Mouse (Mus musculus) embryo, embryonic 11 days (tissue): ENCODE data around the gene Sept4.

Experiments
- DNase-seq: peaks from one replicate; pipeline ENCODE4 v3.0.0-alpha.2; 2015

Sept4 gene

DNA sequence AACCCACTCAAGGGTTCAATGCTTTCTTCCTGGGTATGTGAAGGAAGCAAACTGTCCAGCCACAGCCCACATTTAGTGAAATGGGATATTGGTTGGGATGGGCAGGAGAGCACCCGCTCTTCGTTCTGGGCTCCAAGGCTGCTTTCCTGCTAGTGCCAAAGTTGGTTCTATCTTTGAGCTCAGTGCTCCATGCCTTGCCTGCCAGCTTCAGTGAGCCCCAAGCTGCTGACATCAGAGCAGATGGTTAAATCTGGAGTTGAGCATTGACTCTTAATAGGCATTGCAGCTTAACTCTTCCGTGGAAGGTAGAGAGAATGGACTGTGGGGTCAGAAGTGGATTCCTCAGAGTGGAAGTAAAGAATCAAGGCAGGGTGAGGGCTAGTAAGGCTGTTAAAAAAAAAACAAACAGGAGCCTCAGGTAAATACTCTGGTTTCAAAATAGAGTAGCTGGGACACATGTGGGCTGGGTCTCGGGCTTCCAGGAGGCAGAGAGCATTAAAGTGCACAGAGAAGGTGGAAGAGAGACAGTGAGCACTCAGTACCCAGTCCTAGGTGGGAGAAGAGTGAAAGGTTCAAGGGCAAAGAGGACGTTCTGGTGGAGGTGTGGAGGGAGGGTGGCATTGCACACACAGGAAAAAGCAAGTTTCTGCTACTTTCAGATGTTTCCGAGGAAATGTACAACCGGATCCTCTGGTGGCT is at the start of gene Sept4:
Sept4 (plus strand) TSS at position 649 of the 699 bp plus-strand sequence.
- DNase-seq, result no peak

DNA sequence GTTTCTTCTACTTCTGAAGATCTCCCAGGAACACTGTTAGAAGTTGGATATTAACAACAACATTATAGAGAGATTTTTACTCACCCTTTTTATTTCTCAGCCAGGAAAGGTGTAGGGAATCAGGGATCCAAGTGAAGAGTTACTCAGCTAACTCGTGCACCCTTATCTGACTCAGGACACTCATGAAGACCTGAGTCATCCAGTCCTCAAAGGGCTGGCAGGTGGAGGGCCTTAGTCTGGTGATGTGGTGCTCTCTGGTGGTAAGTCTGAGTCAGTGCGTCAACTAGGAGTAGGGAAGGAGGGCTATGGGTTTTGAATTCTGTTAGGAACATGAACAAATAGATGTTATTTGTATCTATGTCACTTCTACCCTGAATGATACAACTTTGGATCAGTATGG is 49.4 kb upstream of the Sept4 start:
- DNase-seq, result peak; percentile 55

DNA sequence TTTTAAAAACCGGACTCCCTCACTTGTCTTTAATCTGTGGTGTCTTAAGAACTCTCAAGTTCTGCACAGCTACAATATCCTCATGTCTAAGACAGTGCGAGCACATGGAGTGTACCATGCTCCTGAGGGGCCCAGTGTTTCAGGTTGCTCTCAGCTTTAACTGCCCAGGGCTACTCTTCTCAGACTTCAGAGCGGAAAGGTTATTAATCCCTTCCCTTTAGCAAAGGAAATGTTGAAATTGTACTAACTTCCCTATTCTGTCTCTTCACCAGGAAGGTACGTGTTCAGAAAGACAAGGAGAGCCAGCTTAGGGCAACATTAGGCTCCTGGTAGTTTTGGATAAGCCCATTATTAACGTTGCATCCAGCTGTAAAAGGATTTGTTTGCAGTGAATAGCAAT is 45.2 kb upstream of the Sept4 start:
- DNase-seq, result no peak

DNA sequence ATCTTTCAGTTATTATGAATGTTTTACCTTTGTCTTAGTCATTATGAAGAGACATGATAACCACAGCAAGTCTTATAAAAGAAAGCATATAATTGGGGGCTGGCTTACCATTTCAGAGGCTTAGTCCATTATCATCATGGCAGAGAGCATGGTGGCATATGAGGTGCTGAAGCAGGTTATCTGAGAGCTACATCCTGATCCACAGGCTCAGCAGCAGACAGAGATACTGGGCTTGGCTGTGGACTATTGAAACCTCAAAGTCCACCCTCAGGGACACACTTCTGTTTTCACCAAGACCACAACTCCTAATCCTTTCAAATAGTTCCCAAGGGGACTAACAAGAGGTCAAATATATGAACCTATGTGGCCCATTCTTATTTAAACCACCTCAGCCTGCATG is 44.7 kb upstream of the Sept4 start:
- no peak for DNase-seq

DNA sequence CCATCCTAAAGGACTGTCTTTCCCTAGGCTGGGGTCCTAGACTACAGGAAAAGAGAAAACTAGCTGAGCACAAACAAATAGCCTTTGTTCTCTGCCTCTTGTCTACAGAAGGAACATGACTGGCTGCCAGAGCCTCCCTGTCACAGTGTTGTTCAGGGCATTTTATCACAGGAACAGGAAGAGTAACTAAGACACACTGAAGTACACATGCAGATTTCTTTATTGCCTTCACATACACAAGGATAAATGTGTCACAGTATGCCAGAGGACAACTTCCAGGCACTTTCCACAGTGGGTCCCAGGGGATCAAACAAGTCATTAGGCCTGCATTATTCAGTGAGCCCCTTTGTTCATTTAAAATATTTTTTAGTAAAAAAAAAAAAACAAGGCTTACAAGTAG is 43.9 kb upstream of the Sept4 start:
- DNase-seq, result no peak

DNA sequence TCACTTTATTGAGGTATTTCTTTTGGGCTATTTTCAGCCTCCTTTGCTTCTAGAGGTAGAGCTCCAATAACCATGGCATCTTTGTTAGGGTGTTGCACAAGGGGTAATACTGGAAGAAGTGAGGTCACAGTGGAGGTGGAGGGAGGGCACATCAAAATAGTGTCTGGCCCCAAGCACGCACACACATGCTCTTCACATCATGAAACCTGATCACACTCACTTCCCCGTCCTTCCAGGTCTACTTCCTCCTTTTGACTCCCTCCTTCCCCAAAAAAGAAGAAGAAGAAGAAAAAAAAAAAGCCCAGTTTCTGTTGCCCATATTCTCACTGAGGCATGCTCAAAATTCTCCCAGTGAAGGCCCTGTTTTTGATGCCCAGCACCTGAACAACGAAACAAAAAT is 41.3 kb upstream of the Sept4 start:
- no peak for DNase-seq

DNA sequence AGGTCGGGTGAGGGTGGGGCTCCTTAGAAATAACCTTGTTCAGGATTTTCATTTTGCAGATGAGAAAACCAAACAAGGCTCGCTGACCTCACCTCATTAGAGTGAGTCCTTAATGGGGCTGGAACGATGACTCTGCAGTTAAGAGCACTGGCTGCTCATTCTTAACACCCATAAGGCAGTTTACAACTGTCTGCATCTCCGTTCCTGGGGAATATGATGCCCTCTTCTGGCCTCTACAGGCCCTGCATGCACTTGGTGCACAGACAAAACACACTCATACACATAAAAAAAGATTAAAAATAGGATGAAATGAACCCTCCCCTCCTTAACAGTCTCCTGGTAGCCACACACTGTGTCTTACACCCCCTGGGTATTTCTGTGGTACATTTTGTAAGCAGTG is 40.7 kb upstream of the Sept4 start:
- peak; percentile 17 for DNase-seq

DNA sequence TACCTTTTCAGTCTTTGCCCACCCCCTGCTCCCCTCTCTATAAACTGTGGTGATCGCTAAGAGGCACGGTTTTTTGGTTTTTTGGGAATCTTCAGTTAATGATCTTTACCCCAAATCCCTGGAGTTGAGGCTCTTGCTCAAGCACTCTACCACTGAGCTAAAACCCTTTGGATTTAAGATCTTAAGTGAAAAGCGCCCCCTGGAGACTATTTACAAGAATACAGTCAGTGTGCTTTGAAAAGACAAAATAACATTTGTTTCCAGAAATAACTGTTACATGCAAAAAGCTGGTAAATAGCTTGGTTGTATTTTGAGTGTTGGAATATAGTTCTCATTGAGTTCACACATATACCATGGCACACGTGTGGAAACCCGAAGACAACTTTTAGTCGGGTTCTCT is 37.0 kb upstream of the Sept4 start:
- DNase-seq, result peak; percentile 59

DNA sequence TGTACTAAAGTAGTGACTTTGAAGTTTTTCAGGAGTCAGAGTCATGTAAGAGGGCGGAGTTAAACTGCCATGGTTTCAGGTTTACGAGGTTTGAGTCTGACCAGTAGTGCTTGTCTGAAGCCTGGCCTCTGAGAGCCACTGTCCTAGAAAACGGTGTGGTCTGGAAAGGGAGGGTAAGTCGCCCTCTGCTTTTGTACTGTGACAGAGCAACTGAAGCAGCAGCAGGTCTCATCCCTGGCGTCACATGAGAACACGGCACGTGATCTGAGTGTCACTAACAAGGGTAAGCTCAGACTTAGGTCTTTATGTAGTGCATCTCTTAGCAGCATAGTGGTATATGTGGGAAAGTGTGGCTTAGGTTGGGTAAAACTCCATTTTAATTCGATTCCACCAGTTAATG is 26.4 kb upstream of the Sept4 start:
- DNase-seq, result peak; percentile 19

DNA sequence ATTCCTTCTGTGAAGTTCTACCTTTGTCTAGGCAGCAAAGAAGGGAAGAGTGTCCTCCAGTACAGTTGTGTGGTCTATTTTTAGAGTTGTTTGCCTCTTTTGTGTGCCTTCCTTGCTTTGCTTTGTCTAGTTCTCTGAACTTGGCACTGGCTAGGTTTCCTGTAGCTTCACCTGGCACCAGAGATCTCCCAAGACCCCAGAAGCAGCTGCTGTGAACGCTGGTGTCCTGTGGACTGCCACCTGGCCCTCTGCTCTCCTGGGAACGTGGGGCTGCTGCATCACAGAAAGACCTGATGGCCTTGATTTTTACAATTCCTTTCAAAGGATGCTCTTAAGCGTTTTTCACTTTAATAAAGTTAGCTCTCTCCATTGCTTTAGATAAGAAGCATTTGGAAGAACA is 25.8 kb upstream of the Sept4 start:
- no peak for DNase-seq

DNA sequence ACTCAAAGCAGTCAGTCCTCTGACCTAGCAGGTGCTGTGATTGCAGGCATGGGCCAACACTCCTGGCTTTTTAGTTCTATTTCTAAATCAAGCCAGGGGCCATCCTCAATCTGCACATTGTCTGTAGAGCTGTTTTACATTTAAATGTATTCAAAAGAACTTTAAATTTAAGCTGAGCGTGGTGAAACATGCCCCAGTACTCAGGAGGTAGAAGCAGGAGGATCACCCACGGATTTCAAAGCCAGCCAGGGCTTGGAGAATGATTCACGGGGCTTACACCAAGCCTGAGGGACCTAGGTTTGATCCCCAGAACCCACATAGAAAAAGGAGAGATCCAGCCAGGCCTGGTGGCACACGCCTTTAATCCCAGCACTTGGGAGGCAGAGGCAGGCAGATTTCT is 15.4 kb upstream of the Sept4 start:
- DNase-seq, result no peak

DNA sequence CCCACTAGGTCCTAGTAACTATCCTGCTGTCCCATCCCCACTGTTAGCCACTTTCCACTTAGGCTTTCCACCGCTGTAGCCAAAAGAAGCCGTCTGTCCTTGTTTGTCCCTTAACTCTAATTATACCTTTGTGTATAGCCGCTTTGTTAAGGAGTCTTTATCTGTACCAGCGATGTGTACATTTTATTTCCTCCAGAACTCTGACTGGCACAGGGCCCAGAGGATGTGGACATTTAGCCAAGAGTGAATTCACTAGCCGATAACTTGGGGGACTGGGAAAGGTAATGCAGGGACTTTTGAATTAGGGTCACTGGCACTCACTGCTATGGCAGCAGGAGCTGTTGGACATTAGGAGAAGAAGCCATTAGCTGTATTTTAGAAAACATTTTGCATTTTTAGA is 14.3 kb upstream of the Sept4 start:
- DNase-seq, result no peak

DNA sequence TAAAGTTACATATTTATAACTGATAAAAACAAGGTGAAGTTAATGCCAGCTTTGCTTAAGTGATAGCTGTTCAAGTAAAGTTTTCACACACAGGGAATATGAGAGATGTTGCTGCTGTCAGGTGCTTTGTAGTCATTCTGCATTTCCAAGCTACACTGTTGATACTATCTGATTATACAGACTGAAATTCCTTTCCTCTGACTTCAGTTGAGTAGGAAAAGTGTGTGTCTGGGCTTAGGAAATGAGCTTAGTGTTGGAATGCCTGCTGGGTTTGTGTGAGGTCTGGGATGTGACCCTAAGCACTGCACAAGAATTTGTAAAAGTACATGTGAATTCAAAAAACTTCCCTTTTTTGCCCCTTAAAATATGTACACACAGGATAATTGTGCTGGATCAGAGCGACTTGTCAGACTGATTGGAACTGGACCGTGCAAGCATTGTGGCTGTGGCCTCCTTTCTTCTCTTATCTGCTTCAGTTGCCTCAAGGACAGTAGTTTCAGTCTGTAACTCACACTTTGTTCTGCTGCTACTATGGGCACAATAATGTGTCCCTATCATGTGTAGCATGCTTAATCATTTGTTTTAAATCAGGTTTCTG is 13.5 kb upstream of the Sept4 start:
- peak; percentile 21 for DNase-seq

DNA sequence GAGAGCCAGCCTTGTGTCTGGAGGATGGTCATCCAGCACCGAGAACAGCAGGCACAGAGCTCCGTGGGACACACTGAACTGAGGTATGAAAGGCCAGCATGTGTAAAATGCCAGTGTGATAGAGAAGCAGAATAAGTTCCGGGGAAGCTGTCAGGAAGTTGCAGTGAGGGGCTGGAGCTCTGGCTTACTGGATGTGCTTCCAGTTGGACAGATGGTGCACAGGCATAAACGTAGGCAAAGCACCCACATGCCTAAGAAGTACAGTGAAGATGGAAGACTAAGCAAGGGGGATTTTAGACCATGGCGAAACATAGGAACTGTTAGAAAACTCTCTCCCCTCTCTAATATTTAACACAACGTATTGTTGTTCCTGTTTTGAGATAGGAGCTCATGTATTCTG is 7.5 kb upstream of the Sept4 start:
- no peak for DNase-seq

DNA sequence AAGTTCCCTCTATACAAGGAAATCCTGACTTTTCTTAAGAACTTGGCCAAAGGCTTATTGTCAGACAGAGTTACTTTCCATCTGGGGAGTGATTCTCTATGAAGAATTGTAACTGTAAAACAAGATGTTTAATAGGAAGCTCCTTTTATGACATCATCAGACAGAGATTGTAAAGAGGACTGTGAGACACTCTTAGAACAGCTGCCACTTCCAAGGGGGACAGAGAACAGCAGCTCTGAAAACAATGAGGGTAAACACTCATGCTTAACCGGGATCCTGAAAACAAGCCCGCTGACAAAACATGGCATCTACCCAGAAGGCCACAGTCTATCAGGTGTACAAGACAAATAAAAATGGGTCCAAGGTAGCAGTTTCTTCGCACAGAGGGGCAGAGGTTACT is 2.2 kb upstream of the Sept4 start, which contains the start of gene Gm11492:
Gm11492 (plus strand) TSS at position 153 of the 400 bp plus-strand sequence.
- no peak for DNase-seq

DNA sequence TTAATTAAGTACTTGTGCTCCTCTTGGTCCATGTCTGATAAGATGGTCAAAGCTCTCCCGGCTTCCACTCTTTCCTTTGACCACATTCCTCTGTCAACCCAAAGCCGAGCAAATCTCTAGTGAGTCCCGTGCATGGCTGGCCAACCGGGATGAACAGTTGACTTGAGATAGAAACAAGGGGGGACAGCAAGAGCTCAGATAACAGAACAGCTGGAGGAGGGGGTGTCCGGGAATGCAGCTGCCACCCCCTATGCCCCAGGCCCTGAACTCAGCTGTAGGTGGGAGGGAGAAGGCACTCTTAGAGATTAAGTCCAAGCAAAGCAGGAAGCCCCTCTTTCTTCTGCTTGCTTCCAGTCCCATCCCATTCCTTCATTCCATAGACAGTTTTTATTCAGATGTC is 2.0 kb downstream of the Sept4 start:
- DNase-seq, result no peak

DNA sequence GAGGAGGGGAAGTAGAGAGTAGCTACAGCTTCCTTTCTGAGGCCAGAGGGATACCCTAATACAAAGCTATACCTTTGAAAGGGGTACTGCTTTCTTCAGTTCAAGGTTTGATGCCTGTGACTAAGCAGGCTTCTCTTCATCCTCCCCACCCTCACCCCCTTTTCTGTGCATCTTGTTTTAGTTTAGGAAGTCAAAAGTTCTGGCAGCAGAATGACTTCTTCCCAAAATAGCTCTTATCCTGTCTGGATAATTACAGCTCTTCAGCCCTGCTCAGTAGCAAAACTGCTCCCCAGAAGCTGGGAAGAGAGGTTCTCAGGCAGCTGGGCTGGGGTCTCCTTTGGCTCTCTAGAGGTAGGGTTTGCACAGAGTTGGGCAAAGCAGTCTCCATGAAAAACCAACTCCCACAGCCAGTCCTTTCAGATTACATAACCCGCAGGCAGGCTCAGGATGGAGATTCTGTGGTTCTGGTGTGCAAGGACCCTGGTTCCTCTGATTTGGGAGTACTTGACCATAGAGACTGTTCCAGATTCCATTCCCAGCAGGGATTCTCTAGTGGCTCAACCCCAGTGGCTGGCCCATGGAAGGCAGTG is 2.8 kb downstream of the Sept4 start:
- DNase-seq, result no peak

DNA sequence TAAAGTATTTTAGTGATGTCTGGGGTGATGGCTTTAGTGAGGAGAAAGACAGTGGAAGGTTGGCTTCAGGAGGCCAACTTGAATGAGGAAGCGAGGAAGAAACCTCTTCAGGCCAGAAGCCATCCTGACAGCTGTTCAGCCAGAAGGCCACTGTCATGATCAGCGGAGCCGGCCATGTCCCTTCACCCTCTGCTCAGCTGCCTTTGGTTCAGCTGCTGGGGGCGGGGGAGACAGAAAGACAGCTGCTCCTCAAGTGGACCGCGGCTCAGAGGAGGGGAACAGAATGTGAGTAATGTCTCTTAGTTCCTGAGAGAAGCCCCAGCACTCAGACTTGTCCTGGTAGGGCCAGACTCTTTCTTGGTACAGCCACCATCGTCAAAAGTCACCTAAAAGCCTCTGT is 5.0 kb downstream of the Sept4 start:
- no peak for DNase-seq

DNA sequence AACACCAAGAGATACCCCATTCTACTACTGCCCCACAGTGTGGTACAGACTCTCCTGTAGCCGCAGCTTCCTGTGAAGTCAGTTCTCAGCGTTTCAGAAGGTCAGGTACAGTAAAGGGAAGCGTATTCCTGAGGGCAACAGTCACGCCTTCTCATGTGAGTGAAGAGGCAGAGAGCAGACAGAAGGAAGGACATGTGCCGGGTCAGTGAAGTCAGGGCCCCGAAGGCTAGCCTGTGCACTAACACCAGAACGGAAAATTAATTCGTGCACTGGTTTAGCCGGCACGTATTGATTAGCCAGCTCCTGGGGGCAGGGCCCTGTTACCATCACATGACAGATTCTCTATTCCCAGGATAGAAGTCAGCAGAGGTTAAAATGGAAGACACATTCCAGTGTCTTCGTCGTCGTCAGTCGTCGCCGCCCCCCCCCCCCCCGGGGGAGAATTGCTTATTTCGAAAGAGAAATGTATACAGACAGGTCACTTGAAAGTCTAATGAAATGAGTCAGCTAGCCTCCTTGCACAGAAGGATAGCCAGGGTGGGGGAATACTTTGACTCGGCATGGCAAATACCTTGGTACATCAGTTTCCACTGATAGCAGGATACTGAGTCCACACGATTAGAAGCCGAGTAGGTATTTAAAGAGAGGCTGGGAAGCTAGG is 5.9 kb downstream of the Sept4 start:
- DNase-seq, result no peak

DNA sequence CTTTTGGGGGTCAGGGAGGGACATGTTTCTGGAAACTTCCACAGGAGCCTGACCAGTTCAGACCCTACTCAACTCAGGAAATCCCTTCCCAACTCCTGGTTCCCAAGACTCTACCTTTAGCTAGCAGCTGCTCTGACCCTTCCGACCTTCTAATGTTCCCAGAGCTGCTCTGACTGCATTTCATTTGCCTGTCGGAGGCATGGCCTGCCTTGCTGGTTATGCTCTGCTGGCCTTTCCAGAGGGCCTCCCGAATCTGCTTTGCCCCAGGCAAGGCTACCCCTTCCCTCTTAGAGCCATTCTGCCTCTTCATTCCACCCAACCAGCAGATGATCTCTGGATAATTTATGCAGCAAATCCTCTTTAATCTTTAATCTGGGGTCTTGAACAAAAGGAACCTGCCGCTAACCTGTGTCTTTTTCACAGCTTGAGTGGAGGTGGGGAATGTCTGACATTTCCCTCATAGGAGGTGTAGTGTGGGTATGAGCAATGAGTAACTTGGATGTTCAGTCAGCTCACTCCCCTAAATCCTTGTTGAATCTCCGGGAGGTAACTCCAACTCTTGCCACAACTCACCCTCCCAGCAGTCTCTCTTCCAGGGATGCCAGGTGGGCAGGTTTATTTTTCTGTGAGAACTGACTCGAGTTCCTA is 9.0 kb downstream of the Sept4 start:
- DNase-seq, result no peak

DNA sequence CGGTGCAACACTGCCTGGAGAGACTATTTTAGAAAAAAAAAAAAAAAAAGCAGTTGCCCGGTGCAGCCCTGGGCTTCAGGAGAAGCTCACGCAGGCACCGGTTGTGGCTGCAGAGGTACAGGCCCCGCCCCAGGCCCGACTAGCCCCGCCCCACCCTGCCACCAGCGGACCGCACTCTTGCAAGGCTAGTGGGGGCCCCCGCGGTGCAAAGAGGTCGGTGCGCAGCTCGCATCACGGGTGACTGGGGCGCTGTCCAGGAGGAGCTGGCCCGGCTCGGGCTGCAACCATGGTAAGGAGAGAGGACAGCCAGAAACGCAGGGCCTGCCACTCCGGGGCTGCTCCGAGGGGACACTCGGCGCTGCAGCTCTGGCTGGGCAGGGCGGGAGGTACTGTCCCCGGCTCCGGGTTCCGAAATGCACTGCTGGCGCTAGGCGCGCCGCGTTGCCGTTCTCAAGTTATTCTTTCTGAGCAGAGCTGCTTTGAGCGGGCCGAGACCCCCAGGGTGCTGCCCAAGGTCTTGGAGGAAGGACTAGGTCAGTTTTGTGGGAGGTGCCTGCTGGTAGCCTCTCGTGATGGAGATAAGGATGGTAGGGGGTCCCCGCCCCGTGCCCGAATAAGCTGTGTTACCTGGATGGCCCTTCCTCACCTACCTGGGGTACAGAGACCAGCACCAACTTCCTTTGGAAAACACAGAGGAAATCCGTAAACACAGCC is 9.7 kb downstream of the Sept4 start:
- DNase-seq, result peak; percentile 75

DNA sequence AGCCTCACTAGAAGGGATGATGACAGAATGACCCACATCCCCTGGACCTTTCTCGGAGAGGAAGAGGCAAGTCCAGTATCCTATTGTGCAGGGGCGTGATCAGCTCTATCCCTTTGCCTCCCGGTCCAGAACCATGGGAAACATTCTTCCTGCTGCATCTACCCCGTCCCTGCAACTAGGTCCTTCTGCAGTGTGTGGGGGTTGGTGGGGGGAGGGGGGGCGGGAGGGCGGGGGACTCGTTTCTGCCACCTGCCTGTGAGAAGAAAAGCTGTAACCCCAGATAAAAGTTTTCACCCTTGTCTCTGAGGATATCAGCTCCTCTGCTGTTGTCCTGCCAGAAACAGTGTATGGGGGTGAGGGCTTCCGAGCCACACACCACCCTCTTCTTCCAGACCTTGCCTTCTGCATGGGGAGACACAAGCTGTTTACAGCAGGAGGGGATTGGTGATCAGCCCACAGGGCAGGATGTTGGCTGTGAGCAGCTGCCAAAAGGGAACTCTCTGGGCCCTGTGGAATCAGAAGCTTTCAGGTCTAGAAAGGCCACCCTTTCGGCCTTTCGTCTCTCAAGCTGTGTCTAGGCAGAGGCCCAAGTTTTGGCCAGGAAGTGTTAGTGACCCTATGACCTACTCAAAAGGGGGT is 10.4 kb downstream of the Sept4 start:
- peak; percentile 19 for DNase-seq
